Mouse (Mus musculus) T-helper 2 cell (primary cell): ENCODE results near the gene Eid2b.

Experiments used
- in situ Hi-C: fragments of 300-600 bp; cut with MboI, MseI; formaldehyde crosslinking; loops from one replicate; pipeline ENCODE4 v1.15.1; 2025; ENCODE audit warnings: high pct_unique_total_duplicates

Eid2b gene

GRCm38 (mm10) chr7:28298837-28299625 lies 21.5 kb downstream of the Eid2b start:
- in situ Hi-C loops, result no loop called here

- in situ Hi-C loops, result no loop called here
These were observed 24.3 kb downstream of the Eid2b start, which contains the start of gene Dll3 for GRCm38 (mm10) chr7:28301616-28302433. TSS of gene Dll3 (minus strand) at chr7:28302238.

GRCm38 (mm10) chr7:28305641-28306040 lies 28.1 kb downstream of the Eid2b start:
- in situ Hi-C loops, result no loop called here

- in situ Hi-C loops, result no loop called here
These were observed 28.7 kb downstream of the Eid2b start for GRCm38 (mm10) chr7:28306216-28306615.

GRCm38 (mm10) chr7:28309737-28310136 lies 32.2 kb downstream of the Eid2b start:
- in situ Hi-C loops, result loop anchor here (10.0 kb wide), 1 partner anchor 835 kb away; the partner anchor contains the start of gene Sertad3

- in situ Hi-C loops, result loop anchor here (10.0 kb wide), 1 partner anchor 837 kb away; the partner anchor contains the start of gene Sertad3
These were observed 33.8 kb downstream of the Eid2b start for GRCm38 (mm10) chr7:28311151-28311925.

GRCm38 (mm10) chr7:28311926-28312543 lies 34.5 kb downstream of the Eid2b start, which contains the start of gene Timm50:
TSS of gene Timm50 (minus strand) at chr7:28312072.
- in situ Hi-C loops, result loop anchor here (10.0 kb wide), 1 partner anchor 837 kb away; the partner anchor contains the start of gene Sertad3

DNA sequence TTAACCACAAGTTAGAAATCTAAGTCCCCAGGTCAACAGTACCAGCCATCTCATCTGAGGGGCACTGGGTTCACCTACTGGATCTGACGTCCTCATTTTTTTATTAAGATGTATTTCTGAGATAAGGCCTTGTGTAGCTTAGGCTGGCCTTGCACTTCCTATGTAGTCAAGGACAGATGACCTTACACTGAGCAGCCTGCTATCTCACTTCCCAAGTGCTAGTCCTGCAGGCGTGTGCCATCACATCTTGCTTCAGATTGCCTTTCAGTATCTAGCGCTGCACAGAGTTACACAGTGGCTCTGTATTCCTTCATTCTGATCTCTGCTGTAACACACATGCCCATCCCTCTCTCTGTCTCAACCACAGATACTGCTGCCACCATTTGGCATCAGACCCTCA lies 40.5 kb downstream of the Eid2b start:
- in situ Hi-C loops, result loop anchor here (10.0 kb wide), 1 partner anchor 843 kb away; the partner anchor contains the start of gene Sertad3

DNA sequence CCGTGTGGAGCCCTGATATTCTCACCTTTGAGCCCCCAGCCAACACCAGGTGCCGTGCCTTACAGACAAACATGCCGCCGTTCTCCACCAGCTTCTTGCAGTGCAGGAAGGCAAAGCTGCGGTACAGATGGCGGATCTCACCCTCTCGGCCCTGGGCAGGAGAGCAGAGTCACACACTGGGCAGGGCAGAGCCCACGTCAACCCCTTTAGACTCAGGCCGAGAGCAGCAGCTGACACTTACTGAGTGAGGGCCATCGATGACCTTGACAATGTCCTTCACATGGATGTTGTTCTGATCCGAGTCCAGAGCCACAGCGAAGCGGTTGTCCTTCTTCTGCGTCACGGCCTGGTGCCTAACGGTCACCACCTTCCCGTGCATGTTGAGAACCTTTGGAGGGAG lies 41.2 kb downstream of the Eid2b start:
- in situ Hi-C loops, result loop anchor here (10.0 kb wide), 1 partner anchor 844 kb away; the partner anchor contains the start of gene Sertad3

- in situ Hi-C loops, result no loop called here
These were observed 44.6 kb downstream of the Eid2b start for GRCm38 (mm10) chr7:28321974-28322720.

- in situ Hi-C loops, result no loop called here
These were observed 47.8 kb downstream of the Eid2b start for GRCm38 (mm10) chr7:28325293-28325692.

- in situ Hi-C loops, result no loop called here
These were observed 48.9 kb downstream of the Eid2b start for GRCm38 (mm10) chr7:28326457-28326856.

DNA sequence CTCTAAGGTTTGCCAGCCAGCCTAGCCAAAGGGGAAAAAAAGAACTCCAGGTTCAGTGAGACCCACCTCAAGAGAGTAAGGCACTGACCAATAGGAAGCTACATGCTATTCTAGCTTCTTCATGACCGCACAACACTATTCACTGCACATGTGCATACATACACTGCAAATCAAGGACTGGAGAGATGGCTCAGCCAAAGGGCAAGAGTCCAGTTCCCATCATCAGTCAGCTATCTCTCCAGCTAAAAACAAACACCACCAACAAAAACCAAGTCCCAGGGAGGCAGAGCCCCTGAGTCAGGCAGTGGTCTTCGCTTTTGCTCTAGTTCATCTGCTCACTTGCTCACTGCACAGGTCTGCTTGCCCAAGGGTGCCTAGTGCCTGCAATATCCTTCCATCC lies 50.7 kb downstream of the Eid2b start:
- in situ Hi-C loops, result no loop called here
